Mouse (Mus musculus) MEL (cell line): ENCODE results near the gene Hmmr. TPM values are rescaled to one million over a fixed set of nuclear protein-coding genes. Genes with fewer than 3 reads are reported as not detected.

ENCODE experiments used
- DNase-seq: peaks from one replicate; pipeline ENCODE4 v3.0.0; 2011; ENCODE audit warnings: low read depth, low spot score
- H3K27ac ChIP-seq: 2 replicates; pipeline ENCODE4 v1.5.1; 2012; ENCODE audit warnings: low read depth, mild to moderate bottlenecking, control low read depth, low read length, moderate library complexity; ENCODE audit not compliant: control insufficient read depth
- H3K27me3 ChIP-seq, 2 experiments: fragments of 150-350 bp in 1 of 2; sonication (generic) in 1 of 2; 2 replicates each; pipeline ENCODE4 v1.6.1; 2012; ENCODE audit warnings: low read length in 2 of 2, mild to moderate bottlenecking in 2 of 2, improper control_type of control experiment in 1 of 2, moderate library complexity in 1 of 2; ENCODE audit not compliant: insufficient read depth in 2 of 2, control insufficient read depth in 1 of 2
- H3K36me3 ChIP-seq, 2 experiments: 2 replicates each; pipeline ENCODE4 v1.6.1; 2012 to 2014; ENCODE audit warnings: low read length in 2 of 2, improper control_type of control experiment in 1 of 2, inconsistent platforms in 1 of 2, mild to moderate bottlenecking in 1 of 2; ENCODE audit not compliant: insufficient read depth in 2 of 2, control insufficient read depth in 1 of 2
- H3K4me1 ChIP-seq, 2 experiments: fragments of 150-350 bp in 1 of 2; sonication (generic) in 1 of 2; 2 replicates each; pipeline ENCODE4 v1.6.1; 2012; ENCODE audit warnings: low read length in 2 of 2, improper control_type of control experiment in 1 of 2, mild to moderate bottlenecking in 1 of 2; ENCODE audit not compliant: insufficient read depth in 2 of 2, control insufficient read depth in 1 of 2
- H3K4me3 ChIP-seq, 2 experiments: fragments of 150-350 bp in 1 of 2; sonication (generic) in 1 of 2; 2 replicates each; pipeline ENCODE4 v1.5.1; 2012; ENCODE audit warnings: low read depth in 2 of 2, low read length in 2 of 2, mild to moderate bottlenecking in 2 of 2, moderate library complexity in 2 of 2, control low read depth in 1 of 2, improper control_type of control experiment in 1 of 2; ENCODE audit not compliant: control insufficient read depth in 1 of 2, insufficient read depth in 1 of 2
- H3K79me2 ChIP-seq: 2 replicates; pipeline ENCODE4 v1.6.1; 2012; ENCODE audit warnings: mild to moderate bottlenecking, low read length, moderate library complexity; ENCODE audit not compliant: control insufficient read depth, poor library complexity, insufficient read depth
- H3K9ac ChIP-seq: 2 replicates; pipeline ENCODE4 v1.6.1; 2012; ENCODE audit warnings: low read depth, mild to moderate bottlenecking, control low read depth, low read length, moderate library complexity; ENCODE audit not compliant: control insufficient read depth, poor library complexity, severe bottlenecking
- H3K9me3 ChIP-seq: fragments of 150-350 bp; sonication (generic); replicated peaks from 2 replicates; pipeline ENCODE4 v1.6.1; 2012; ENCODE audit warnings: mild to moderate bottlenecking, low read length, improper control_type of control experiment, moderate library complexity; ENCODE audit not compliant: insufficient read depth
- BHLHE40 ChIP-seq: IDR thresholded peaks from 2 replicates; pipeline ENCODE4 v1.6.1; 2012; ENCODE audit warnings: low read depth, mild to moderate bottlenecking, inconsistent platforms, low read length, improper control_type of control experiment, borderline replicate concordance
- CHD1 ChIP-seq: IDR thresholded peaks from 2 replicates; pipeline ENCODE4 v1.6.1; 2012; ENCODE audit warnings: low read depth, mild to moderate bottlenecking, inconsistent platforms, low read length, improper control_type of control experiment
- CHD2 ChIP-seq: IDR thresholded peaks from 2 replicates; pipeline ENCODE4 v1.6.1; 2011; ENCODE audit warnings: low read length, improper control_type of control experiment
- E2F4 ChIP-seq: IDR thresholded peaks from 2 replicates; pipeline ENCODE4 v1.6.1; 2011; ENCODE audit warnings: low read depth, low read length, improper control_type of control experiment, borderline replicate concordance
- ELF1 ChIP-seq: IDR thresholded peaks from 2 replicates; pipeline ENCODE4 v1.6.1; 2014; ENCODE audit warnings: low read depth, mild to moderate bottlenecking, inconsistent platforms, low read length, improper control_type of control experiment, moderate library complexity
- EP300 ChIP-seq, 2 experiments: IDR thresholded peaks; 2 replicates each; pipeline ENCODE4 v1.6.1; 2011; ENCODE audit warnings: improper control_type of control experiment in 2 of 2, low read length in 2 of 2, low read depth in 1 of 2, mild to moderate bottlenecking in 1 of 2
- GATA1 ChIP-seq: IDR thresholded peaks from 2 replicates; pipeline ENCODE4 v1.6.1; 2011; ENCODE audit warnings: low read depth, low read length, improper control_type of control experiment
- HCFC1 ChIP-seq: IDR thresholded peaks from 2 replicates; pipeline ENCODE4 v1.6.1; 2012; ENCODE audit warnings: low read depth, mild to moderate bottlenecking, inconsistent platforms, low read length, improper control_type of control experiment, moderate library complexity
- KAT2A ChIP-seq: conservative IDR thresholded peaks from 2 replicates; pipeline ENCODE4 v1.6.1; 2012; ENCODE audit warnings: low read depth, low read length, improper control_type of control experiment, inconsistent platforms
- MAFK ChIP-seq: IDR thresholded peaks from 2 replicates; pipeline ENCODE4 v1.6.1; 2011; ENCODE audit warnings: low read depth, mild to moderate bottlenecking, low read length, improper control_type of control experiment, borderline replicate concordance
- MAX ChIP-seq: IDR thresholded peaks from 2 replicates; pipeline ENCODE4 v1.6.1; 2011; ENCODE audit warnings: low read length, improper control_type of control experiment
- MAZ ChIP-seq: IDR thresholded peaks from 2 replicates; pipeline ENCODE4 v1.6.1; 2012; ENCODE audit warnings: low read depth, mild to moderate bottlenecking, inconsistent platforms, low read length, improper control_type of control experiment
- MEF2A ChIP-seq: IDR thresholded peaks from 2 replicates; pipeline ENCODE4 v1.6.1; 2014; ENCODE audit warnings: low read depth, mild to moderate bottlenecking, inconsistent platforms, low read length, improper control_type of control experiment; ENCODE audit not compliant: poor library complexity, insufficient replicate concordance, severe bottlenecking; ENCODE audit errors: extremely low read depth
- MYB ChIP-seq: IDR thresholded peaks from 2 replicates; pipeline ENCODE4 v1.6.1; 2011; ENCODE audit warnings: mild to moderate bottlenecking, low read depth, low read length, improper control_type of control experiment
- MYC ChIP-seq: IDR thresholded peaks from 2 replicates; pipeline ENCODE4 v1.6.1; 2011; ENCODE audit warnings: low read depth, mild to moderate bottlenecking, low read length, improper control_type of control experiment, moderate library complexity
- NELFE ChIP-seq: IDR thresholded peaks from 2 replicates; pipeline ENCODE4 v1.6.1; 2011; ENCODE audit warnings: low read depth, low read length, improper control_type of control experiment
- POLR2AphosphoS5 ChIP-seq: IDR thresholded peaks from 2 replicates; pipeline ENCODE4 v1.6.1; 2012; ENCODE audit warnings: low read depth, borderline replicate concordance, mild to moderate bottlenecking, inconsistent platforms, low read length, moderate library complexity, mixed read lengths
- RCOR1 ChIP-seq: IDR thresholded peaks from 2 replicates; pipeline ENCODE4 v1.6.1; 2012; ENCODE audit warnings: low read depth, mild to moderate bottlenecking, inconsistent platforms, low read length, improper control_type of control experiment
- SIN3A ChIP-seq: IDR thresholded peaks from 2 replicates; pipeline ENCODE4 v1.6.1; 2012; ENCODE audit warnings: low read length, improper control_type of control experiment, inconsistent platforms
- SMC3 ChIP-seq: IDR thresholded peaks from 2 replicates; pipeline ENCODE4 v1.6.1; 2011; ENCODE audit warnings: low read depth, low read length, improper control_type of control experiment
- TBP ChIP-seq: IDR thresholded peaks from 2 replicates; pipeline ENCODE4 v1.8.0; 2011; ENCODE audit warnings: low read depth, low read length, improper control_type of control experiment
- TCF12 ChIP-seq: IDR thresholded peaks from 2 replicates; pipeline ENCODE4 v1.6.1; 2014; ENCODE audit warnings: low read depth, mild to moderate bottlenecking, inconsistent platforms, low read length, improper control_type of control experiment, moderate library complexity
- UBTF ChIP-seq: IDR thresholded peaks from 2 replicates; pipeline ENCODE4 v1.6.1; 2012; ENCODE audit warnings: low read depth, mild to moderate bottlenecking, inconsistent platforms, low read length, improper control_type of control experiment, moderate library complexity, borderline replicate concordance; ENCODE audit not compliant: insufficient read depth
- USF1 ChIP-seq: IDR thresholded peaks from 2 replicates; pipeline ENCODE4 v1.6.1; 2014; ENCODE audit warnings: low read depth, mild to moderate bottlenecking, inconsistent platforms, low read length, improper control_type of control experiment, moderate library complexity
- USF2 ChIP-seq, 2 experiments: IDR thresholded peaks; 2 replicates each; pipeline ENCODE4 v1.6.1; 2011 to 2012; ENCODE audit warnings: improper control_type of control experiment in 2 of 2, low read length in 2 of 2, borderline replicate concordance in 1 of 2, inconsistent platforms in 1 of 2, low read depth in 1 of 2, mild to moderate bottlenecking in 1 of 2; ENCODE audit not compliant: insufficient read depth in 1 of 2
- ZC3H11A ChIP-seq: IDR thresholded peaks from 2 replicates; pipeline ENCODE4 v1.6.1; 2012; ENCODE audit warnings: low read depth, mild to moderate bottlenecking, inconsistent platforms, low read length, improper control_type of control experiment
- ZKSCAN1 ChIP-seq: IDR thresholded peaks from 2 replicates; pipeline ENCODE4 v1.6.1; 2012; ENCODE audit warnings: low read depth, mild to moderate bottlenecking, inconsistent platforms, low read length, improper control_type of control experiment, moderate library complexity
- ZMIZ1 ChIP-seq: IDR thresholded peaks from 2 replicates; pipeline ENCODE4 v1.6.1; 2012; ENCODE audit warnings: low read depth, mild to moderate bottlenecking, inconsistent platforms, low read length, improper control_type of control experiment, moderate library complexity
- polyA plus RNA-seq, 2 experiments: library from polyadenylated mRNA; stranded (reverse) in 1 of 2; unstranded in 1 of 2; fragments of >175 nt in 1 of 2; fragments of >200 nt in 1 of 2; gene quantifications; 2 replicates each; pipeline versions ENCODE4 v1.2.1 to v1.2.4; 2012; ENCODE audit warnings: low replicate concordance in 2 of 2, low read depth in 1 of 2; ENCODE audit not compliant: insufficient read length in 2 of 2, insufficient read depth in 1 of 2, missing spikeins in 1 of 2
- total RNA-seq: library from RNA; depleted of rRNA; stranded (reverse); fragments of 300-350 nt; gene quantifications from 2 replicates; pipeline ENCODE4 v1.2.3, GENCODE M21; 2012

The Hmmr gene
- total and polyA plus RNA-seq, 3 experiments, result 40.6 to 74.5 (median 55.6) TPM

DNA sequence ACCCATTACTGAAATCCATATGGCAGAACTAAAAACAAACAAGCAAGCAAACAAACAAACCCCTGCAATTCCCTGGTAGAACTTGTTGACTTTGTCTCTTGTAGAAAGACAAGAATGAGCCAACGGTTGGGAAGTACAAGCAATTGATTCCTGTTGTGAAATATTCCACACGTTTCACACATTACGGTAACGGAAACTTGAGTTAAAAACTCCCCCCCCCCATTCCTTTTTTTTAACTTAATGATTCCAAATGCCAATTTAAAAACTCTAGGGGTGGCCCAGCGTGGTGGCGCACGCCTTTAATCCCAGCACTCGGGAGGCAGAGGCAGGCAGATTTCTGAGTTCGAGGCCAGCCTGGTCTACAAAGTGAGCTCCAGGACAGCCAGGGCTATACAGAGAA, 38.1 kb downstream of the Hmmr start, which contains the start of gene Mat2b:
Gene Mat2b, minus strand, starts transcription at position 101 of the 400 bp plus-strand sequence.
- H3K4me3 ChIP-seq, result peak within 1 kb of the TSS; percentile 78 to 88
- no peaks in the 10 kb centered on the region for H3K27me3 ChIP-seq
- H3K79me2 ChIP-seq, result peaks cover 27% of the 10 kb centered on the region
- H3K36me3 ChIP-seq, result peaks cover 0 to 12% of the 10 kb centered on the region in 2 experiments; a peak in 2 of 4 replicates
- peak within 1 kb of the TSS; percentile 99 for H3K27ac ChIP-seq
- H3K9ac ChIP-seq, result peak within 1 kb of the TSS; percentile 90
- H3K4me1 ChIP-seq, result peaks cover 0 to 12% of the 10 kb centered on the region in 2 experiments; a peak in 2 of 4 replicates
- 0 out of 2 replicates have a peak, but pooled peaks have one; percentile 1 for TF ChIP-seq TCF12
- TF ChIP-seq E2F4, result no peak
- 0 out of 2 replicates have a peak, but pooled peaks have one; percentile 2 for TF ChIP-seq ZMIZ1
- TF ChIP-seq EP300 (IDR thresholded peaks at IDR 0.05; ENCODE audit: low read depth in 1 of 2, low read length in 2 of 2), result 0 out of 4 replicates have a peak, but pooled peaks of 1 of the 2 experiments have one; percentile 12
- TF ChIP-seq ELF1, result no peak
- no peak for DNase-seq
- H3K9me3 ChIP-seq, result no peaks in the 10 kb centered on the region

DNA sequence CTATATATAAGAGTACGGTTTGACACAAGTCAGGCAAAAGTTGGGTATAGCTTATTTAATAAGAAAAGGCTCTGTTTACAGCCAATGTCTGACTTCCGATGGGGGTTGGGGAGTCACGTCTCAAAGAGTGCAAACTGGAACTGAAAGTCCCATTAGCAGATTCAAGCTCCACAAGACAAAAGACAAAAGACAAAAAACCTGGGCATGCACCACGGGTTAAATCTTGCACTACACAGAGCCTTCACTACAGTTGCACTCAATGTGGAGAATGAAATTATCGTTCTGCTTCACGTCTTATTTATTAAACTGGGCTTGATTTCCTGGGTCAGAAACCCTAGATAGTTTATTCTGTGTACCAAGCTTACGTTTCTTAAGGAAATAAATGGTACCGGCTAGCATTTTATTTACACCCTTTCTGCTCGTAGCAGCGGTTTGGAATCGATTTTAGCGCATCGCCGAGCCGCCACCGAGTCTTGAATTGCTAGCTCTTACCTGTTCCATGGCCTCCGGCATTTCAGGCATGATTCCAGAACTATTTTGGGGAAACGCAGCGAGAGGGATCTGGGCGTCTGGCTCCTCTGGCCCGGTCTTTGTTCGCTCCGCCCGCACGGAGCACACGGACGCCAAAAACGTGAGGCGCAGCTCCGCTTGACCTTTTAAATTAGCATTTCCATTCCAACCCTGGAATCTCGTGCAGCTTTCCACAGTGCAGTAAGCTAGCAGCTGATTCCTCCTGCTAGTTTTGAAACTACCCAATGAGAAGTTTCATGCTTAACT, 38.7 kb downstream of the Hmmr start:
- Histone ChIP-seq H3K4me3 (peak overlapping the region; percentile 78 to 88), H3K27ac (peak overlapping the region; percentile 99), H3K4me1 (peaks cover 0 to 17% of the 10 kb centered on the region in 2 experiments; a peak in 3 of 4 replicates), H3K9ac (peak overlapping the region; percentile 90), H3K27me3 (no peaks in the 10 kb centered on the region), H3K79me2 (peaks cover 33% of the 10 kb centered on the region), H3K36me3 (peaks cover 0 to 15% of the 10 kb centered on the region in 2 experiments; a peak in 2 of 4 replicates), H3K9me3 (no peaks in the 10 kb centered on the region)
- DNase-seq, result peak; percentile 94
- TF ChIP-seq SIN3A, result peak; percentile 93
- no peak for TF ChIP-seq MEF2A
- TF ChIP-seq ZC3H11A, result peak; percentile 97
- TF ChIP-seq KAT2A, result no peak; the same call in 1 of the 2 replicates
- no peak for TF ChIP-seq CHD1
- TF ChIP-seq ZMIZ1, result 0 out of 2 replicates have a peak, but pooled peaks have one; percentile 41
- TF ChIP-seq USF2 (IDR thresholded peaks at IDR 0.05; ENCODE audit: borderline replicate concordance in 1 of 2, insufficient read depth in 1 of 2, low read depth in 1 of 2, low read length in 2 of 2), result no peak
- TF ChIP-seq MAFK, result no peak
- TF ChIP-seq UBTF, result 0 out of 2 replicates have a peak, but pooled peaks have one; percentile 22
- TF ChIP-seq GATA1, result no peak; the same call in 1 of the 2 replicates
- peak; percentile 89 for TF ChIP-seq HCFC1
- TF ChIP-seq SMC3, result no peak
- TF ChIP-seq TBP, result peak; percentile 94
- peak; percentile 56; the same call in 1 of the 2 replicates for TF ChIP-seq MYC
- peak; percentile 94 for TF ChIP-seq BHLHE40
- TF ChIP-seq POLR2AphosphoS5, result no peak; the same call in 1 of the 2 replicates
- peak; percentile 26; the same call in 1 of the 2 replicates for TF ChIP-seq USF1
- TF ChIP-seq MAX, result peak; percentile 75
- peak; percentile 90 for TF ChIP-seq CHD2
- TF ChIP-seq ZKSCAN1, result no peak
- TF ChIP-seq RCOR1, result no peak
- TF ChIP-seq MYB, result no peak
- no peak for TF ChIP-seq MAZ
- peak; percentile 59 for TF ChIP-seq NELFE
